Mouse (Mus musculus): Measurements from ENCODE around the gene Foxp2.

Gene Foxp2

GRCm38 (mm10) chr6:14901183-14901970 lies at the start of gene Foxp2:
TSS of gene Foxp2 (plus strand) at chr6:14901349.
- DNase-seq: peak; percentile 58

GRCm38 (mm10) chr6:14885199-14885598 lies 15.9 kb upstream of the Foxp2 start:
- no peak for DNase-seq

GRCm38 (mm10) chr6:14897028-14897427 lies 4.1 kb upstream of the Foxp2 start:
- peak; percentile 49 for DNase-seq

DNA sequence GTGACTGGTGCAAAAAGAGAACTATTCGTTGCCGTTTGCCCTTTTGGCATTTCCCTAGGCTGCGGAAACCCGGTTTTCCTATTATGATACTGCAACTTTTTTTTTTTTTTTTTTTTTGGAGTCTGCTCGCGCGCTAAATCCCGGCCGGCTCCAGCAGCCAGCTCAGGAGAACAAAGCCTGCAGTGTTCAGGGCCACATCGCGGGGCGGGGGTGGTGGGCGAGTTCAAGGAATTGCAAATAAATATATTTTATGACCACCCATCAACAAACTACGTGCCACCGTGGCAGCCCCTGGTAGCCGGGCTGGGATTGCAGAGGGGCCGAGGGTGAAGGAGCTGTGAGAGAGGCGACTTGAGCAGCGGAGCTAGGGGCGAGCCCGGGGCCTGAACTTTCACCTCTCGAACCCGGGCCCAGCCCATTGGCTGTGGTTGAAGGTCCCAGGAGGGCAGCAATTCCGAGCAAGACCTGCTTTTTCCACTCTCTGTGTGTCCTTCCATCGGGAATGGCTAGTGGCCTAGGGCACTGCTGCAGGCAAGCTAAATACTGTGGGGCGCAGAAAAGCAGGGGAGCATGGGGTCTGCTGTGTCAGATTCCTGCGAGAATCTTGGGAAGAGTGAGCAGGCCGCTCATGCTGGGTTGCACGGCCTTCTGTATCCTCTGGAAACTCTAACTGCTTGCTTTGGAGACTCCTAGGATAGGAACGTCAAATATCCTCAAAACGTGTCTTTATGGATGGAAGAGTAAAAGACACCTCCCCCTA lies 2.9 kb upstream of the Foxp2 start:
- no peak for DNase-seq

- peak; percentile 14 for DNase-seq
Measured at GRCm38 (mm10) chr6:14899021-14899610, 2.0 kb upstream of the Foxp2 start.

- peak; percentile 6 for DNase-seq
Measured at GRCm38 (mm10) chr6:14899936-14900578, 1.1 kb upstream of the Foxp2 start.

- peak; percentile 79 for DNase-seq
Measured at GRCm38 (mm10) chr6:14900579-14901021, 549 bp upstream of the Foxp2 start.

- DNase-seq: peak; percentile 15
Measured at GRCm38 (mm10) chr6:14901971-14902670, 972 bp downstream of the Foxp2 start.

GRCm38 (mm10) chr6:14903271-14903965 lies 2.3 kb downstream of the Foxp2 start:
- DNase-seq: peak; percentile 2

DNA sequence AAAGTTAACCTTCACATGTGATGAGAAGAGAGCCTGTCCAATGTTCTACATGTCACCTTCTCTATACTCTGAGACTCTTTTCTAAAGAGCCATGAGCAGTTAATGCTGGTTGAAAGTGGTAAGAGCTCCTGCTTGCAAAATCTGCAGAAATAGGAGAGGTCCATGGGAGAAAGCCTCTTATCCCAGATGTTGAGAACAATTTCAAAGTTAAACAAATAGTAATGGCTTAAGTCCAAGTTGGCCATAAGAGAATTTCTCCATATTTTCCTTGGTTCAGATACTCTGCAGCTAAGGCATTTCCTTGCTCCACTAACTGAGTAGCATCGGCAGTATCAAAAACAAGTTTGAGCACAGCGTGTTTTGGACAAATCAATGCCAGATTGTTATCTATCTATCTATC lies 13.9 kb downstream of the Foxp2 start:
- no peak for DNase-seq

GRCm38 (mm10) chr6:14922704-14923103 lies 21.6 kb downstream of the Foxp2 start:
- DNase-seq: no peak

GRCm38 (mm10) chr6:14924976-14925489 lies 23.9 kb downstream of the Foxp2 start:
- no peak for DNase-seq

DNA sequence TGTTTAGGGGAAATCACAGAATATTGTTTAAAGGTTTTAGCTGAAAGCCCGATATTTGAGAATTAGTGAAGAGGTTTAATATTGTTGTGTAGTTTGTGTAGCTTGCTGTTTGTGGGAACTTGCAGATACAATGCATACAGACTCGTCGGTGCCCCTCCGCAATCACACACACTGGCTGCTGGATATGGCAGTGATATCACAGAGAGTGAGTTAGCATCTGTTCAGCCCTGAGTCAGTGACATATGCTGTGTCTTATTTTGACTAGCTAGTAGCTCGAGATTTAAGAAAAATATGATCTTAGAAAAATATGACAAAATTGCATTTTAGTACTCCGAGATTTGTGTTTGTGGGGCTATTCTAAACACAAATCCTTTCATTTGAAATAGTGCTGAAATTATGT lies 49.9 kb downstream of the Foxp2 start:
- no peak for DNase-seq

GRCm38 (mm10) chr6:14952731-14953130 lies 51.6 kb downstream of the Foxp2 start:
- DNase-seq: no peak

DNA sequence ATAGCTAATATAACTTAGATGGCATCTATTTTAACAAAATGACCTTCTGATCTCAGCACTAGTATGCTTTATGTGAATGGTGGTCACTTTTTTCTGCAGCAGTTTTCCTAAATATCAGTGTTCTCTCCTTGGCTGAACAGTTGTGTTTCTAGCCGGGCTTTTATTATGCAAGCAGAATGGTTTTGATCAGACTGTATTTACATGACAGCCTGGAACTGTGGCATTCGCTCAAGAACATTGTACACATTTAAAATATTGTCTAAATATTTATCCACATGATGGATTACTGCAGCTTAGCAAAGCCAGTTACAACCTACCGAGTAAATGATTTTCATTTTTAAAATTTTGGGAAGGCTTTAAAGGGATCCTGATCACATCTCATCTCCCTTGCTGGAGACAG lies 75.9 kb downstream of the Foxp2 start:
- DNase-seq: no peak

DNA sequence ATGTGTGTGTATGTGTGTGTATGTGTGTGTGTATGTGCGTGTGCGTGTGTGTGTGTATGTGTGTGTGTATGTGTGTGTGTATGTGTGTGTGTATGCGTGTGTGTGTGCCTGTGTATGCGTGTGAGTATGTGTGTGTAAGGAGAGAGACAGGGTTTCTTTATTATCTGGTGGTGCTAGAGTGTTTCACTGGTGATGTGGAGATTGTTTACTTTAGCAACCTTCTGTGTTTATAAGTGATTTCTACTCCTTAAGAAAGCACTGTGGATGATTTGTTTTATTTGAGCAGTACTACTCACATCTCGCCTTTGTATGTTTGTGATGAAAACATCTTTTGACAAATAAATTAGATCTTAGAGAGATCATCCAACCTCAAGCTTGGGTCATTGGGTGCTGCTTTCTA lies 77.1 kb downstream of the Foxp2 start:
- no peak for DNase-seq

DNA sequence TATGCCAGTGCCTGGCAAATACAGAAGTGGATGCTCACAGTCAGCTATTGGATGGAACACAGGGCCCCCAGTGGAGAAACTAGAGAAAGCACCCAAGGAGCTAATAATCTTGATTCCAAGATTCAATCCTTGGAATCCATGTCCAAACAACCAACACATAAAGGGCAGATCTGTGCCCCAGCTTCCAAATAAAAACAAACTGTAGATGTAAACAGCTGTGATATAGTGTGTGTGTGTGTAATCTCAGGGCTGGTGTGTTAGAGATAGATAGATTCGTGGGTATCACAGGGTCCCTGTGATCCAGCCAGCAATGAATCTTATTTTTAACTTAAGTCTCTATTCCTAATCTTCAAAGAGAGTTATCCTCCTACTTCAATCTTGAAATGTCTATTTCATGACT lies 107.0 kb downstream of the Foxp2 start:
- no peak for DNase-seq

GRCm38 (mm10) chr6:15028488-15028887 lies 127.3 kb downstream of the Foxp2 start:
- no peak for DNase-seq

GRCm38 (mm10) chr6:15029446-15030125 lies 128.4 kb downstream of the Foxp2 start:
- no peak for DNase-seq

GRCm38 (mm10) chr6:15063246-15063645 lies 162.1 kb downstream of the Foxp2 start:
- no peak for DNase-seq

GRCm38 (mm10) chr6:15101548-15101947 lies 200.4 kb downstream of the Foxp2 start:
- DNase-seq: no peak

Data from lung, postnatal 36 days (tissue).